Mouse (Mus musculus) hindbrain, embryonic 14.5 days (tissue): ENCODE data around the gene Trir. TPM values are rescaled to one million over a fixed set of nuclear protein-coding genes. Genes with fewer than 3 reads are reported as not detected.

Experiments
- ATAC-seq: fragments of 200-750 bp; cut with Nextera tagmentation; 2 replicates; pipeline ENCODE4 v1.8.0; 2017; ENCODE audit warnings: moderate number of reproducible peaks, mild to moderate bottlenecking, moderate TSS enrichment, moderate library complexity; ENCODE audit not compliant: low FRiP score
- DNase-seq: peaks from one replicate; pipeline ENCODE4 v3.0.0-alpha.2; 2015; ENCODE audit warnings: low spot score
- H3K27ac ChIP-seq: fragments of 300-500 bp; sonication (generic); 2 replicates; pipeline ENCODE4 v1.5.1; 2014; ENCODE audit warnings: mild to moderate bottlenecking, moderate library complexity
- H3K27me3 ChIP-seq: fragments of 300-500 bp; sonication (generic); 2 replicates; pipeline ENCODE4 v1.6.1; 2014; ENCODE audit warnings: mild to moderate bottlenecking, low read length, mixed read lengths; ENCODE audit not compliant: control insufficient read depth, insufficient read depth
- H3K36me3 ChIP-seq: fragments of 300-500 bp; sonication (generic); replicated peaks from 2 replicates; pipeline ENCODE4 v1.6.1; 2014; ENCODE audit not compliant: control insufficient read depth, insufficient read depth
- H3K4me1 ChIP-seq: fragments of 300-500 bp; sonication (generic); replicated peaks from 2 replicates; pipeline ENCODE4 v1.6.1; 2014; ENCODE audit warnings: antibody characterized with exemption, low read length, mixed read lengths; ENCODE audit not compliant: control insufficient read depth, insufficient read depth
- H3K4me2 ChIP-seq: fragments of 300-500 bp; sonication (generic); replicated peaks from 2 replicates; pipeline ENCODE4 v1.6.1; 2014; ENCODE audit warnings: mild to moderate bottlenecking, moderate library complexity
- H3K4me3 ChIP-seq: fragments of 300-500 bp; sonication (generic); replicated peaks from 2 replicates; pipeline ENCODE4 v1.5.1; 2014; ENCODE audit warnings: mild to moderate bottlenecking, low read length
- H3K9ac ChIP-seq: fragments of 300-500 bp; sonication (generic); 2 replicates; pipeline ENCODE4 v1.6.1; 2014
- H3K9me3 ChIP-seq: fragments of 300-500 bp; sonication (generic); 2 replicates; pipeline ENCODE4 v1.6.1; 2016; ENCODE audit warnings: low read length; ENCODE audit not compliant: control insufficient read depth
- WGBS: fragments of 180-500 bp; shearing (Covaris S2); extraction: QIAGEN DNeasy Blood & Tissue Kit; methylation state at CpG from one replicate; pipeline ENCODE4 v1.1.7; 2014; 5-methylcytosine and 5-hydroxymethylcytosine counted together
- polyA plus RNA-seq: library from polyadenylated mRNA; unstranded; fragments of >200 nt; fragmentation: Nextera tagmentation; extraction: Ambion mirVana; gene quantifications from 2 replicates; pipeline ENCODE4 v1.2.1, GENCODE M21; 2014

The Trir gene
- polyA plus RNA-seq, 1 experiment from 2014 or later = 162 TPM

DNA sequence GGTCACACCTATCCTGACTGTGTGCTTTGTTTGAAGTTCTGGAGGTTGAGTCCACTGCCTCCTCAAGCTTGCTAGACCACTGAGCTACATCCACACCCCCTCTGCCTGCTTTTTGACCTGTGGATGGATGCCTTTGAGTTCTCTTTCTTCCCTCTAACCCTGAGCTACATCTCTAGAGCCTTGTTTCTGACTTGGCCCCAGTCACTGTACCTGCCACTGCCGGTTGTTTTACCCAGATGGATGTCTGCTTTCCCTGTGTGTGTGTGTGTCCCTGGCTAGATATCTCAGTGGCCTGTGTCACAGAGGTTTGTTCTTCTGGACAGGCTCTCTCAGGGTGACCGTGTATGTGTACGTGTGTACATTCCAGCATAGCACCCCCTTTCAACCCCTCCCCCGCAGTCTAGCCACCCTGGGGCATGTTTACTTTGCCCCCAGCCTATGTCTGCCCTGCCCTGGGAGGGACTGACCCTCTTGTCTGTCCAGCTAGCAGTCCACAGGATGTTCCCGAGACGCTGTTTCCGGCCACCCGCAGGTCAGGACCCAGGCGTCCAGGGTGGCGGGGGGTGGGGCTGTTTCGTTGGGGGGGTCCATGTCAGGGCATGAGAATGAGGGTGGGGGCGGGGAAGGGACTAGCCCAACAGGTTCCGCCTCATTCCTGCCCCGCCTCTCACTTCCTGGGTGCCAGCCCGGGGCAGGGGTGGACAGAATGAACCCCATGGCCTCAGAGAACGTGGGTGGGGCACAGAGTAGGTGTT lies 42.2 kb upstream of the Trir start:
- DNase-seq (no peak), ATAC-seq (no peak)
- H3K4me2 ChIP-seq = peak overlapping the region; percentile 89
- H3K9me3 ChIP-seq = no peaks in the 10 kb centered on the region
- 15% methylated on average over 16 of the region's 16 CpGs for WGBS
- H3K4me1 ChIP-seq = peaks cover 32% of the 10 kb centered on the region
- no peaks in the 10 kb centered on the region for H3K36me3 ChIP-seq
- H3K27me3 ChIP-seq = peaks cover 25% of the 10 kb centered on the region
- peak overlapping the region; percentile 48; the same call in 1 of the 2 replicates for H3K4me3 ChIP-seq
- H3K9ac ChIP-seq = peak overlapping the region; percentile 58; the same call in 1 of the 2 replicates
- peak overlapping the region; percentile 44 for H3K27ac ChIP-seq

- H3K4me2 ChIP-seq = peak overlapping the region; percentile 89
- peaks cover 31% of the 10 kb centered on the region for H3K4me1 ChIP-seq
- H3K9ac ChIP-seq = peak overlapping the region; percentile 58
- no peak for DNase-seq
- peak overlapping the region; percentile 48 for H3K4me3 ChIP-seq
- ATAC-seq = no peak
- under 1% methylated on average over 23 of the region's 23 CpGs for WGBS
- H3K27ac ChIP-seq = peak overlapping the region; percentile 73
- H3K9me3 ChIP-seq = no peaks in the 10 kb centered on the region
- no peaks in the 10 kb centered on the region for H3K36me3 ChIP-seq
- peaks cover 25% of the 10 kb centered on the region for H3K27me3 ChIP-seq
Observed at GRCm38 (mm10) chr8:84985049-84985683, 41.5 kb upstream of the Trir start.

GRCm38 (mm10) chr8:84985684-84986378 lies 40.8 kb upstream of the Trir start:
- ATAC-seq (peak; percentile 32), DNase-seq (peak; percentile 82)
- no peaks in the 10 kb centered on the region for H3K9me3 ChIP-seq
- peak overlapping the region; percentile 48 for H3K4me3 ChIP-seq
- H3K4me1 ChIP-seq = peaks cover 26% of the 10 kb centered on the region
- H3K36me3 ChIP-seq = no peaks in the 10 kb centered on the region
- H3K27ac ChIP-seq = peak overlapping the region; percentile 73
- peak overlapping the region; percentile 58 for H3K9ac ChIP-seq
- peak overlapping the region; percentile 89 for H3K4me2 ChIP-seq
- H3K27me3 ChIP-seq = peaks cover 25% of the 10 kb centered on the region
- under 1% methylated on average over 50 of the region's 53 CpGs for WGBS

- Histone ChIP-seq H3K4me2 (peak overlapping the region; percentile 89), H3K4me1 (peaks cover 24% of the 10 kb centered on the region), H3K9me3 (no peaks in the 10 kb centered on the region), H3K27me3 (peaks cover 25% of the 10 kb centered on the region), H3K9ac (peak overlapping the region; percentile 58), H3K4me3 (peak overlapping the region; percentile 48), H3K36me3 (no peaks in the 10 kb centered on the region), H3K27ac (peak overlapping the region; percentile 73)
- DNase-seq = no peak
- WGBS = 35% methylated on average over 8 of the region's 8 CpGs
- no peak for ATAC-seq
Observed at GRCm38 (mm10) chr8:84986379-84986945, 40.2 kb upstream of the Trir start.

DNA sequence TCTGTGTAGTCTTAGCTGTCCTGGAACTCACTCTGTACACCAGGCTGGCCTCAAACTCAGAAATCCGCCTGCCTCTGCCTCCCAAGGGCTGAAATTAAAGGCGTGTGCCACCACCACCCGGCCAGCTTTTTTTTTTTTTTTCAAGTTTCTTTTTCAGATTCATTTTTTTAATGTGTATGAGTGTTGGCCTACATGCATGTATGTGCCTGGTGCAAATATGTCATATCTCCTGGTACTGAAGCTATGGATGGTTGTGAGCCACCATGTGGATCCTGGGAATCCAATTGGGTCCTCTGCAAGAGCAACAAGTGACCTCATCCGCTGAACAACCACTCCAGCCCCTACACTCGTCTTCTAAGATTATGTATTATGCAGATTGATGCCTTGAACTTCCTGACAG lies 39.2 kb upstream of the Trir start:
- Histone ChIP-seq H3K9me3 (no peaks in the 10 kb centered on the region), H3K4me3 (no peak overlapping the region), H3K4me2 (no peak overlapping the region), H3K27me3 (peaks cover 25% of the 10 kb centered on the region), H3K36me3 (no peaks in the 10 kb centered on the region), H3K9ac (no peak overlapping the region), H3K27ac (no peak overlapping the region), H3K4me1 (peaks cover 24% of the 10 kb centered on the region)
- WGBS = 85% methylated on average over 5 of the region's 5 CpGs
- DNase-seq (no peak), ATAC-seq (no peak)

DNA sequence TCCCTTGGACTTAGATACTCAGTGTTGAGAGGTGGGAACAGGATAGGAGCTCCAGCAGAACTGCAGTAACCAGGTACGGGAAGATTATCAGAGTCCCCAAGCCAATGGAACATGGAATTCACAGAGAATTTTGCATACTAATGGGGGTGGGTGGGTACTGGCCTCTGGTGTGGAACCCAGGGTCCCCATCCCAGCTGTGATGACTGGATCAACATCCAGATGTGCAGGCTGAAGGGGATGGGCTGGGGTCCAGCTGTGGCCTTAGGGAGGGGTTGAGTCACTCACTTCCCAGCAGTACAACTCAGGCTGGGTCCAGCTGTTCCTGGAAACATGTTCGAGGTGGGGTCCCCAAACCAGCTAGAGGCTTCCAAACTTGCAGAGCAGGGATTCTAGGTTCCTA lies 38.7 kb upstream of the Trir start:
- Histone ChIP-seq H3K36me3 (no peaks in the 10 kb centered on the region), H3K4me1 (peaks cover 24% of the 10 kb centered on the region), H3K4me3 (no peak overlapping the region), H3K4me2 (no peak overlapping the region), H3K9ac (no peak overlapping the region), H3K9me3 (no peaks in the 10 kb centered on the region), H3K27ac (no peak overlapping the region), H3K27me3 (peaks cover 25% of the 10 kb centered on the region)
- WGBS = 69% methylated on average over 2 of the region's 2 CpGs
- ATAC-seq (no peak), DNase-seq (no peak)

GRCm38 (mm10) chr8:84989311-84989731 lies 37.3 kb upstream of the Trir start:
- Histone ChIP-seq H3K4me2 (peak overlapping the region; percentile 79), H3K4me3 (peak overlapping the region; percentile 60; the same call in 1 of the 2 replicates), H3K36me3 (no peaks in the 10 kb centered on the region), H3K27ac (no peak overlapping the region), H3K9ac (peak overlapping the region; percentile 73), H3K27me3 (peaks cover 20% of the 10 kb centered on the region; the same call in 1 of the 2 replicates), H3K4me1 (peaks cover 24% of the 10 kb centered on the region), H3K9me3 (no peaks in the 10 kb centered on the region)
- 17% methylated on average over 15 of the region's 15 CpGs for WGBS
- ATAC-seq = no peak
- no peak for DNase-seq

DNA sequence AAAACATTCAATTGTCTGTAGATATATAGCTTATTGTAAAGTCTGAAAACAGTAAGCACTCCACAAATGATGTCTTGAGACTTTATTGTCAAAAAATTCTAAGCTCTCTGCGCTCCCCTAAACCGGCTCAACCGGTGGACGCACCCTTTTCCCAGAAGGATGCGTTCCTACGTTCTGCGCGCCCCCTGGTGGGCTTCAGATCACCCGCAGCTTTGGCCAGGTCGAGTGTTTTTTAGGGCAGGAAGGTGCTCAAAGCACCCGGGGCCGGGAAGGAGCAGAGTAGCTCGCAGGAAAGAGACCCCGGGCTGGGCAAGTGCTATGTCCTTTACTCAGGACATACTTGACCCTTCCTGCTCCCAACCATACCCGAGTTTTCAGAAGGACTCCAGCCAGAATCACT lies 36.8 kb upstream of the Trir start:
- Histone ChIP-seq H3K27ac (peak overlapping the region; percentile 77), H3K9ac (peak overlapping the region; percentile 73), H3K4me2 (peak overlapping the region; percentile 79), H3K27me3 (peaks cover 15% of the 10 kb centered on the region; the same call in 1 of the 2 replicates), H3K4me1 (peaks cover 21% of the 10 kb centered on the region), H3K36me3 (peaks cover 2% of the 10 kb centered on the region; the same call in 1 of the 2 replicates), H3K4me3 (peak overlapping the region; percentile 60), H3K9me3 (no peaks in the 10 kb centered on the region)
- ATAC-seq = peak; percentile 25
- peak; percentile 86 for DNase-seq
- under 1% methylated on average over 15 of the region's 15 CpGs for WGBS
